Mouse (Mus musculus): ENCODE measurements at regions not wholly inside any gene's neighbourhood (a gene's known extent, or its start where the extent isn't known, plus 50 kb on each side); places are given as distances from the start of the nearest gene placed in this dataset.

DNA sequence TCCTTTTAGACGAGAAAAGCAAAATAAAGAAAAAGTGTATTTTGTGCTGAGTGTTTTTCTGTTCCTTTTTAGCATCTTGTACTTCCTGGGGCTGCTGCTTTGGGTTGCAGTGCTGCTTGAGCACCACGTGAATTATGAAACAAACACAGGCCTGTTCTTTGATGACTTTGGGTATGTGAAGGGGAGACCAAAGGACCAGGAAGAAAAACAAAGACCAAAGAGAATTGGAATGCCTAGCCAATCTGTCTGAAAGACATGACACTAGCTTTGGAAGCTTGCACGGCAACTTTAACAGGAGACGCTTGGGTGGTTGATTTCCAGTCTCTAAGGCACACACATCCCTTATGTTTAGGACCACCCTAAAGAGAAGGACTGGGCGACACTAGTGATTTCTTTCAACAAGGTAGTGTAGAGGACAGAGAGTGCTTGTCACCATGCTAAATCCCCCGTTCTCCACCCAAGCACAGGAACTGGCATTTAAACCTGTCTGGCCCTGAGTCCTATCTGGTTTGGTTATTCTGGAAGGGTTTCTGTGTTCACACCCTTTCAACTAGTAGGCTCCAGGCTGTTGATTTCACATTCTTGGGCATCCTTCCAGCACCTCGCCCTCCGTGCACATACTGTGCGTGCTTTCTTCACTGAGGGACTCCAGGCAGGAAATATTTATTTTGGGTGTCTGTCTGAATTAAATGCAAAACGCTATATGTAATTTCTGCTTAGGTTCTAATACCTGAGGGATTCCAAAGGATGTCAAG is 59.9 kb upstream of the Tmpo start:
- TF ChIP-seq POLR2A (IDR thresholded peaks at IDR 0.05; ENCODE audit: extremely low read depth, insufficient read depth, low read length) (no peak), CTCF (IDR thresholded peaks at IDR 0.05; ENCODE audit: low read depth, low read length) (no peak)

Data from liver, adult 2 months (tissue).